Mouse (Mus musculus) B cell, adult 2 months (primary cell): ENCODE measurements around the gene Kidins220.

ENCODE experiments used
- DNase-seq, 2 experiments: peaks; one replicate each; pipeline ENCODE4 v3.0.0; 2022

Kidins220 gene

DNA sequence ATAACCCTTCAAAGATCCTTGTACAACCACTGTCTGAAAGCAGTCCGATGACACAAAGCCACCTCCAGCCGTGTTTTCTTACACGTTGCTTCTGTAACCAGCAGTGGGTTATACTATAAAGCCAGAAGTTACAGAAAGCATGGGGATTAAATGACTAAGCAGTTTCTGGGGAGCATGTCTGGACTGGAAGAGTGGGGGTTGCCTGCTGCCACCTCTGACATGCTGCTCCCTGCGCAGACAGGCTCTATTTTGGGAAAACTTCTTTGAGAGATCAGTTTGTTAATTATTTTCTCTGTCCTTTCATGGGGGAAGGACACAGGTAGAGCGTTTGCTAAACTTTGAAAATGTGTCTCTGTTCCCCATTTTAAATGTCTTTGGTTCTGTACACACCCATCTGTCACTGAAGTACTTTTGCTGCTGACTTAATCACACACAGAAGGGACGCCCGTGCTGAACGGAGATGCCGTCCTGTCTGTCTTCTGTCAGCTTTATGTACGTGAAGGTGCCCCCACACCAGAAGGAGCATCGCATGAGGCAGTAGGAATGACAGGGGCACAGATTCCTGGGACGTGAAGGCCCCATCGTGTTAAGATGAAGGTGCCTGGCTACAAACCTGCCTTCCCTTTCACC, 11.2 kb upstream of the Kidins220 start:
- no peak for DNase-seq

DNA sequence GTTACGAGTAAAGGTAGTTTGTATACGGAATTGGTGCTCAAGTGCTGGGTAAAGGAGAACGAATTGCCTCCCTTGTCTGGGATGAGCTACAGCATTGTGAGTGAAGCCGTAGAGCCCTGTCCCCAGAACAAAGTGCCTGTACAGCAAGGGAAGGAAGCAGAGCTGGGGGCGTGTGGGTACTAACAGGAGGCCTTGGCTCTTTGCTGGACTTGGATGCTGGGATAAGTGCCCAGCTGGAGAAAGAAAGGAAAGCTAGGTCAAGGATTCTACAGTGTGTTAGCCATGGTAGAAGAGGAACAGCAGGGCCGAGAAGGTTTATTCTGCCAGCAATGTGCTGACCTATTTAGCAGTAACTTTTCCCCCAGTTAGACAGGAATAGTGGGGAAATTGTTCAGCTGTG, 9.3 kb upstream of the Kidins220 start:
- no peak for DNase-seq

DNA sequence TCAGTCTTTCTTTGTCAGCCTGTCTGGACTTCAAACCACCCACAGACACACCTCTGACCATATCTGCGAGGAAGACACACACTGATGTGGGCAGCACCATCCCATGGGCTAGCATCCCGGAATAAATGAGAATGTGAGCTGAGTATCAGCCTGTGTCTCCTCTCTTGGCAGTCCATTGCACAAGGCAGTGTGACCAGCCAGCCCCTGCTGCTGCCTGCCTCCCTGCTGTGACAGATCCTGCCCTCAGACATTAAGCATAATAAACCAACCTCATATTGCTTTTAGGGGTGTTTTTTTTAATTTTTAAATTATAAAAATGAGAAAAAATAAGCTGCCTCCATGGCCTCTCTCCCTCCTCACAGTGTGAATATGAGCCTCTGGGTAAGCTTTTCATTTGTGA, 8.7 kb upstream of the Kidins220 start:
- DNase-seq: no peak

DNA sequence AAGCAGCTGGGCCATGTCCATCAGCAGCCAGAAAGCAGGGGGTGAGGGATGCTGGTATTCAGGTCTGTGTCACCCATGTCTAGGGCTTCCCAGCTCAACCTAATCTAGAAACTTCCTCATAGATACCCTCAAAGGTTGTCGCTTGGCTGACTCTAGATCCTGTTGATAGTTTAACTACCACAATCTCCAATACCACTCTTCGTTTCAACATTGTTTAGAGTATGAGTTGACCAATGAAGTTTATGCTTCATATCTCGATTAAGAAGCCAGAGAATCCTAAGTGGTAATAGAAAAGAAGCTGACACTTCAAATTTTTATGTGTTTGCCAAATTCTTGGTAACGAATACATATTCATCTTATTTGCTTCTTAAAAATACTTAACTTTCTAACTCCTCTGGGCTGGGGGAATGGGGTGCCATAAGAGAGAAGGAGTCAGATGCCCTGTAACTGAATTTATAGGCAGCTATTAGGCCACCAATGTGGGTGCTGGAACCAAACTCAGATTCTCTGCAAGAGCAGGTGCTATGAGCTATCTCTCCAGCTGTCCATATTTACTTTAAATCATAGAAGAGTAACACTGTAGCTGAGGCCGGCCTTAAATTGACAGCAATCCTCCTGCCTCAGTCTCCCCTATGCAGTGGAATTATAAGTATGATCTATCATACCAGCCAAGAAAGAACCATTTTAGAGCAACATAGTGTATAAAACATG, 3.1 kb upstream of the Kidins220 start:
- DNase-seq: no peak

DNA sequence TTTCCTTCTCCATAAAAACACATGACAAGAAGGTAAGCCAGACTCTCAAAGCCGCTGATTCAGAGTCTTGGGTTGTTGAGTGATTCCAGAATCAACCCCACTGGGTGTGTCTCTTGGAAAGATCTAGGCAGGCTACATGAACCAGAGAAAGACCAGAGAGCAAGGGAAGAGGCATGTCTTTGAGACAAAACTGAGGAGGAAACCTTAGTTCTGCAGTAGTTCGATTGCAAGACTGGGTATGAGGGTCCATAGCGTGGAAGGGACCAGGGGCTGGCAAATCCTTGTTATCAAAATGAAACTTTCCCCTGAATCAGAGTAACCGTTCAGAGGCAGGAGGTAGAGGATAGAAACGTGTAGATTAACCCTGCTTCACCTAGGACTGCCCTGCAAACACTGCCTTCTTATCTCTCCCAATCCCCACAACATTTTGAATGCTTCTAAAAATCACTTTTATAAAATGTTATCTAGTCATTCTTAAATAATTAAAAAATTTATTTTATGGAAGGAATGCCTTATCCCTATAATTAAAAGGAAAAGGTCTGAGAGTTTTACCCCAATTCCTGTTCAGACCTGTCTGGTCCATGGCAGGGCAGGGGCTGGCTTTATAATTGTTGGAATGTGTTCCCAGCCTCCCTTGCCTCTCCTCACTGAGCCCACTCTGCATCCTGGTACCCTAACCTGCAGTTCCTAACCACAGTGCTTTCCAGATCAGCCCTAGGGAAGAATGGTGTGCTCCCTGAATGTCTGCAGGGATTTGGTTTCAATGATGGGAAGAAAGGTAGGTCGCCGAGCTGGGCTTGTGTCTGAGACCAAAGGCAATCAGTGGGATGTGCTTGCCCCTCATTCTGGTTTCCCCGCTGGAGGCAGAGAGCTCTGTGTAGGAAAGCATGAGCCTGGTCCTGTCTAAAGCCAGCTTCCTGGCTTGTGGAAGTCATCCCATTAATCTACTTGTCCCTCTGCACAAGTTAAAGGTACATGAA, 2.1 kb upstream of the Kidins220 start:
- DNase-seq: no peak

DNA sequence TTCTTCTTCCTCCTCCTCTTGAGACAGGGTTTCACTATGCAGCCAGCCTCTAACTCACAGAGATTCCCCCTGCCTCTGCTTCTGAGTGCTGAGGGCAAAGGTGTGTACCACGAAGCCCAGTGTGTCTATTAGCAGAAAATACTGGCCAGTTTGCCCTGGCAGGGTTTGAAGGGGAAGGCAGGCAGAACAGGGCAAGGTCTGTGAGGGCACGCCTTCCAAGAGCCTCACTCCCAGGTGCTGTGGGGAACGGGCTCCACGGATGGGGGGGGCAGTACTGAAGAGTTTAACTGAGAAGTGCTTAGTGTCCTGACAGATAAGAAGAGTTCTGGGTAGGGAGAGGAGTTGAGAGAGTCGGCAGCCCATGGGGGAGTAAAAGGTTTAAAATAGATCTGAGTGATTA, 1.1 kb upstream of the Kidins220 start:
- no peak for DNase-seq

DNA sequence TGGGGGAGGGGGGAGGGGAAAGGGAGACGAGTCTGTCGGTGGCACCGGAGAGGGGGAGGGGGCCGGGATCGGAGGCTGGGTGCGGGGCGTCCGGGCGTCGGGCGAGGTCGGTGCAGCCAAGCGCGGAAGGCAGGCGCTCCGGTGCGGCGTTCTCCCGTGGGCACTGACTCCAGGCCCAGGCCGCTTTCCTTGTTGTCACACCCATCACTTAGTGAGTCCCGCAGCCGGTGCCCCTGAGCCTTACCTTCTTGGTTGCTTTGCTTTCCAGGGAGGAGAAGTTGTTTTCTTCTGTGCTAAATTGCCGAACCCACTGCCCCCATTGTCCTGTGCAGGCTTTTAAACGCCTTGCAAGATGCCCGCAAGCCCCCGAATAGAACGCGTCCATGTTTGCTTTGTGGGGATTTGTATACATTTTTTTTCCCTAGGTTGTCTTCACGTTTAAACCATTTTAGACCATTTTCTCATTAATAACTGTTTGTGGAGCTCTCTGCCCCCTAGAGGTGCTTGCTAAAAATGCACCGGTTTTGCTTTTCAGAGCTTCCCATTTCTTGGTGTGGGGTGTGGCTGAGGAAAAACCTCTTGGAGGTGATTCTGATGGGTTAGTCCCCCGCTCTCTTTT, 499 bp downstream of the Kidins220 start:
- DNase-seq: peak; percentile 70 to 73

DNA sequence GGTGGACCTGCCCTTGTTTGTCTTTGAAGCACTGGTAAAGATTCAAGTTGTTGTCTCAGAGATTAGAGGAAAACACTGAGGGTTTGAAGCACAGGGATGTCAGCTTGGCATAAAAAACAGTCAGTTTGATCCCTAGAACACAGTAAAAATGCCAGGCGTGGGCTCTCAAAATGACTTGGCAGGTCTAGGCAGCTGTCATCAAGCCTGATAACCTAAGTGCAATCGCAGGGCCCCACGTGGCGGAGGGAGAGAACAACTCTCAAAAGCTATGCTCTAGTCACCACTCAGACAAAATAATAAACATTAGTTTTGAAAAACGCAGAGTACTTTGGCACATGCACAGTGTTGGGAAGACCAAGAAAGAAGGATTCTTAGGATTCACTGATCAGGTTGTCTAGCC, 10.5 kb downstream of the Kidins220 start:
- no peak for DNase-seq

DNA sequence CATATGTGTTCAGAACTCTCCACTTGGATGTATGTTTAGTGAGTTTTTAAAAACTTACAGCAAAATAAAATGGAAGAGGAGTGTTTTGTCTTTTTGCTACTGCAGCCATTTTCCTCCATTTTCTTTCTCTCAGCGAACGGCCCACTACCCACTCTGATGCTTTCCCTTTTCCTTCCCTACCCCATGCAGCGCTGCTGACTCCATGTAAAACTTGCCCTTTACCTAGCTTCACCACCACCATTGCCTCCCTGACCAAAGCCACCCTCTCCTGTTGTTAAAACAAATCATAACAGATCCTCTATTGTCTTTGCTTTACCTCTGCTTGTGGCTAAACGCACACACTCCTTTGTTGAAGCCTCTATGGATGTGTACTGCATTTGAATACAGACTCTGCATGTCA, 20.6 kb downstream of the Kidins220 start:
- DNase-seq: no peak

DNA sequence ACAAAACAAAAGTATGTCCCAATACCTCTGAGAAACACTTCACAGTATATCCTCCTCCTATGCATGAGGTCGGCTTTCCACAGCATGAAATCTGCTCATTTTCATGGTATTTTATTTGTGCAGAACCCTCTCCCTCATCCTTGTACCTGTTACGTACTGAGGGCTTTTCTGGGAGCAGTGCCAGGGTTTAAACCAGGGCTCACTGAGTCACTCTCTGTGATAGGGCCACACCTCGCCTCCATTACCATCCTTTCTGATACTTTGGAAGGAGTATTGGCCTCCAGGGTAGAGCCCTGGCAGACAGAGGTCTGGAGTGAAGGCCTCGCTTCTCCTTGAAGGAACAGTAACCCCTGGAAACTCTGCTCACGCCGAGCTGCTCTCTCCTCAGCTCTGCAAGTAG, 30.6 kb downstream of the Kidins220 start:
- no peak for DNase-seq

DNA sequence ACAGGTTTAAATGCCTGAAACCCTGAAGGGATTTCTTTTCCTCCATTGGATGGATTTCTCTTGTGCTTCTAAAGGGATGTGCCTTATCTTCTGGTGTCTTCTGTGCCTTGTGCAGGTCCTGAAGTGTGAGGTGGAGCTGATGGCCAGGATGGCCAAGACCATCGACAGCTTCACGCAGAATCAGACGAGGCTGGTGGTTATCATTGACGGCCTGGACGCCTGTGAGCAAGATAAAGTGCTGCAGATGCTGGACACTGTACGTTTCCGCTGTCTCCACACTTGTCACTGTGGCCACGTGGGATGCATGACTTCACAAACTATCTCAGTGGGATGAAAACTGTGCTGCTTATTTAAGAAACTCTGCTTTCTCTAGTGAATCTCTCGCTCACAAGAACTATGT, 35.2 kb downstream of the Kidins220 start:
- DNase-seq: no peak

DNA sequence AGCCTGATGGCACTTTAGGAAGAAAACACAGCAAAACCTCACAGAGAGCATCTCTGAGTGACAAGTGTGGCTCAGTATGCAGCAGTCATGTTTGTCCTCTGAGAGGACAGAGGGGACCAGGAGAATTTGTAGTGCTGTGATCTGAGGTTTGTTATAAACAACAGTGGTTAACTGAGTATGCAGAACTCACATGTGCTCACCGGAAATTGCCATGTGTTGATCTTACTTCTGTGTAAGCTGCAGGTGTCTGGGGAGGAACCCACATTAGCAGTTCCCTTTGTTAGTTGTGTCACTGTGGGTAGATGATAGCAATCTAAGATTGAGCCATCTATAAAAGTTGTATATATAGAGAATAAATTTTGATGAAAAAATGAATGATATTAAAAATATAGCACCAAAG, 35.7 kb downstream of the Kidins220 start:
- DNase-seq: no peak

DNA sequence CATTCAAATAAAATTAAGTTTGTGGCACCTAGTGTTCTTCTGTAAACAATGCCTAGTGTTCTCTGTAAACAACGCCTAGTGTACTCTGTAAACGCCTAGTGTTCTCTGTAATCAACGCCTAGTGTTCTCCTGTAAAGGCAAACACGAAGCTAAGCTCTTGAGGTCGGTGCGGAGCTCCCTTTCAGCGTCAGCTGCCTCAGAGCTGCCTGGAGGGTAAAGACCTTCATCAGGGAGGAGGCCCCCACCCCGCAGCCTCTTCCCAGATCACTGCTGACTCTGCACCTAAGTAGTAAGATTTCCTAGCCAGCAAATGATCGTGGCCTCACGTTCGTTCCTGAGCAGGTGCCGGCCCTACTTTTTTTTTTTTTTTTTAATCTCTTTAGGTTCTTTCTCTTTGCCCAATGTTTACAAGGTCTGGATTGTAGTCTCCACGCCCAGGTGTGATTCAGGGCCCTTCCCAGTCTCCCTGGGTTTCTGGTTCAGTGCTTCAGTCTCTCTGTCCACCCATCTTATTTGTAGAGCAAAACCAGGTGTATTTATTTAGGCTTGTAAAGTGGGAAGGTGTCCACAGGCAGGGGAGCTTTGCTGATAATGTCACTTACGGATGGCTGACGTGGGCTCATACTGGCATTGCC, 37.1 kb downstream of the Kidins220 start:
- no peak for DNase-seq

DNA sequence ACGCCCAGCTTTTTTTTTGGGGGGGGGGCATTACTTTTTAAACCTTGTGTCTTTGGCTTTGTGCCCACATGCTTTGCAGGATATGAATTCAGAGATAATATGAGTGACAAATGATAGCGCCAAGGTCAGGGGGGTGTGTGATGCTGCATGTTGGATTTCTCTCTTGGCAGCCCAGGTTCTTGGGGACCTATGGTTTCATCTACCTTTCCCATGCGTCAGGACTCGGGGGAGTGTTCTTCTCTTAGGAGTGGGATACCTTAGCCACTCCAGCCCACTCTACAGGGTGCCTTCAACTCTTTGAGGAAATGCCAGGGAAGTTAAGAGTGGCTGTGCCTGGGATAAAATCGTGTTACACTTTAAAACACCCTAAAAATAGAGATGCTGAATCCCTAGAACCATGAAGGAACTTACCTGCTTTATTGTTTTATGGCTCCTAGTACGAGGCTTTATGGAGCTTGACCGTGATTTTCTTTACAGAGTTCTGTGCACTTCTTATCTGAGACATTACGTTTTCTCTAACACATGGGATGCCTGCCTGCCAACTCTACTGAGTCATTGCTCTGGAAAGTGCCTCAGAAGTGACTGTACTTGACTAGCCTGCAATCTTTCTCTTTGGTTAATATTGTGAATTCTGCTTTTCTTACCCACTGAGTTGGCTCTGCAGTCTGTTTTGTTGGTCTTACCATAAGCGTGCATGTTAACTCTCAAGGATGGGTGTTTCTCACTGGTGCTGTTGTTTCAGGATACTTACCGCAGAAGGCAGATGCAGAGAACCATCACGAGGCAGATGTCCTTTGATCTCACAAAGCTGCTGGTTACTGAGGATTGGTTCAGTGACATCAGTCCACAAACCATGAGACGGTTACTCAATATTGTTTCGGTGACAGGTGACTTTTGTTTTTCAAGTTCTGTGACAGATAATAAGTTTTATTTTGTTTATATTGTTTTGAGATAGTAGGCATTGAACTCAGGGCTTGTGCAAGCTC, 38.1 kb downstream of the Kidins220 start:
- DNase-seq: no peak

DNA sequence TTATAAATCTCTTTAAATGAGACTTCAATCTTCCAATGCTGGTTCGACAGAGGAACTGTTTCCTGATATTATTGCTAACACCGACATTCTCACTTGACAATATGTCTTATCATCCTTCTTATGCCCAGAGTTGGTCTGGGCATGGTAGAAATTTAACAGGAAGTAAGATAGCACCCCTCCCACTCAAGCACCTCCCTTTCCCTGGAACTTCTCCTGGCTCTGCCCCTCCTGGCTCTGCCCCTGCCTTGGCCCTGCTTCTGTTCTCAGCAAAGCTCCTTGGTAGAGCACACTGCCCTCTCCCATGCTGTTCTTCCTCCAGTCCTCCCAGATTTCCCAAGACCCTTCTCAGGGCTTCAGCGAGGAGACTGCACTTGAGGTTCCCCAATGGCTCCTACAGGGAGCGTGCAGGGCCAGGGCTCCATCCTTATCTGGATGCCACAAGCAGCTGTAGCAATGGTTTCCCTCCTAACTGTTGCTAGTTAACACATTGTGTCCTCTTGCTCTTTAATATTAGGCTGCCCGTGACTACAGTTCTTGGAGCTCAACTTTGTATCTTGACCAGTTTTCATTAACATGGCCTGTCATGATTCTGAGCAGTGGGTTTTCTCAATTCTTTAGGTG, 39.7 kb downstream of the Kidins220 start:
- DNase-seq: no peak

DNA sequence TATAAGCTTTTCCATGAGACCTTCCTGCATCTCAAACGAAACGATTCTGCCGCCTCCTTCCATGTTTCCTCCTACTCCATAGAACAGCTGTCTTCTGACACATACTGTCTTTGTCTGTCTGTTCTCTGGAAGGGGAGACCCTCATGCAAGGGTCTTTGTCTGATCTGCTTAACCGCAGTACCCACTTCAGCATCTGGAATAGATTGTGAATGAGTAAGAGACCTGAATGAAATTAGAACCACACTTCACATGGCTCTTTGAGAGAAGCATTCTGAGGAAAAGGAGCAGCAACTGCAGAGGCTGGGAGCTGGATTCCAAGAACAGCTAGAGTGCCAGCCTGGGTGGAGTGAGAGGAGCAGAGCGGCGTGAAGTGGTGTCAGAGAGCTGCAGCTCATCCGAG, 40.2 kb downstream of the Kidins220 start:
- no peak for DNase-seq

DNA sequence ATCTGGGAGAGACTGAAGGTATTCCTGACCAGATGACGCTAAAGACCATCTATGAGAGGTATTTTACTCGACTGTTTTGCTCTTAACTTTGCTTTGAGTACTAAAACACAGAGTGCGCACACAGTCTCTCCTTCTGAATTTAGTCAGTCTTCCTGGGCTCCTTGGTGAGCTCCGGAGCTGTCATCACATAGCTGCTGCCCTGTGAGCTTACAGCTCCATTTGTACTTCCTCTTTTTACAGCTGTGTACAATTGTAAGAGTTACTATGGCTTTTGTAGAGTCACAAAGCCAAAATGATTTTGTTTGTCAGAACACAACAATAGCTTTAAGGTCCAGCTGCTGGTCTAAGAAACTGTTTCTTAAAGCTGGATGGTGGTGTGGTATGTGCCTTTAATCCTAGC, 42.3 kb downstream of the Kidins220 start:
- DNase-seq: no peak

DNA sequence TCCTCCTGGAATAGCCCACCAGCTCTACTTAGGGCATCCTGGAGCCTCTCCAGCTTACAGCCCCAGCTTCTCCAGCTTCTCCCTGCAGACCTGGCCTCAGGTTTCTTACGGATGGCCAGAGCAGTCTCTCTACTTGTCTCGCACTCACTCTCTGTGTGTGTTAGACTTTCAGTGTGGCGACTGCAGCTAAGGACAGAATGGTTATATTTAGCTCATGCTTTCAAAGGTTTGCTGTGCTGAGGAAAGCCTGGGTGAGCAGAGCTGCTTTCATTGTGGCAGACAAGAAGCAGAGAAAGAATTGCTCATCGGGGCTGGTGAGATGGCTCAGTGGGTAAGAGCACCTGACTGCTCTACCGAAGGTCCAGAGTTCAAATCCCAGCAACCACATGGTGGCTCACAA, 46.3 kb downstream of the Kidins220 start:
- DNase-seq: no peak

DNA sequence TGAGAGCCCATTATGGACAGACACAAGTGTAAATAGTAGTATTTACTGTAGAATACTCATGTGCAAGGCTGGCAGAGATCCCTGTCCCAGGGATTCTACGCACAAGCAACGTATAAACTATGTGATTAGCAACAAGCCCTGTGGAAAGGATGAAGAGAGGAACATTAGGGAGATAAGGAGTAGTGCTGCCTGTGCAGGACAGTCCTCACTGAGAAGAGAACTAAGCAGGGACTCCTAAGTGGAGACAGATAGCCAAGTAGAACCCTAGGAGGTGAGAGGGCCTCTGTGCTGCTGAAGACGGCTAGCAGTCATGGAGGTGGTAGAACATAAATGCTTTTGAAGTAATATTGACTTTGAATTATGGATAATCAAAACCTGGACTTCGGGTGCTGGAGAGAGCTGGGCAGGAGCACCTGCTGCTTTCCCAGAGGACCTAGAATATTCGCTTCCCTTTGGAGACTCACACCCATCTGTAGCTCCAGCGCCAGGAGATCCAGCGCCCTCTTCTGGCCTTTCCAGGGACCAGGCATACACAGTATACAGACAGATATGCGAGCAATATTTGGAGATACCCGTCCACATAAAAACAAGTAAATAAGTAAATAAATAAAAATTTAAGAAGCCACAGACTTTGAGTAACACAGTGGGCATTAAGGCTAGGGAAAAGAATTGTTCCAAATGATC, 50.3 kb downstream of the Kidins220 start:
- no peak for DNase-seq

DNA sequence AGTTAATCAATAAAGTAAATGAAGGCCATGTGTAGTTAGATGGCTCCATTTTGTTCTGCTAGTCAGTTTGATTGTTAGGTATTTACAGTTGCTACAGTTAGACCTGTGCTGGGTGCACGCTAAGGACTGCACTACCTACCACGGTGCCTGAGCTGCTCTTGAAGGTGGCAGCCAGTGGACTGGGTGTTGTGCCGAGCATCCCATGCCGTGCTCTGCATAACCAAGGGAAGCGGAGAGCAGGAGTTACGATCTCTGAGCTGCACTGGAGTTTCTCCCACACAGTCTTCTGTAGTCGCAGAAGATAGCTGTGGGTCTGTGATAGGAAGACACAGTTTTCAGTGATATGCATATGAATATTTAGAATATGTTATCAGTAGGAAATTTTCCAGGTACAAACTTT, 51.6 kb downstream of the Kidins220 start:
- no peak for DNase-seq
